Mouse (Mus musculus) skeletal muscle tissue, adult 2 months (tissue): ENCODE data around the gene Pigu.
A peak's percentile ranks its signal among the peaks of the same experiment; 100 is the strongest.

Experiments
- DNase-seq: peaks from one replicate; pipeline ENCODE4 v3.0.0-alpha.2; 2012; ENCODE audit warnings: low read depth, low spot score

Pigu gene

DNA sequence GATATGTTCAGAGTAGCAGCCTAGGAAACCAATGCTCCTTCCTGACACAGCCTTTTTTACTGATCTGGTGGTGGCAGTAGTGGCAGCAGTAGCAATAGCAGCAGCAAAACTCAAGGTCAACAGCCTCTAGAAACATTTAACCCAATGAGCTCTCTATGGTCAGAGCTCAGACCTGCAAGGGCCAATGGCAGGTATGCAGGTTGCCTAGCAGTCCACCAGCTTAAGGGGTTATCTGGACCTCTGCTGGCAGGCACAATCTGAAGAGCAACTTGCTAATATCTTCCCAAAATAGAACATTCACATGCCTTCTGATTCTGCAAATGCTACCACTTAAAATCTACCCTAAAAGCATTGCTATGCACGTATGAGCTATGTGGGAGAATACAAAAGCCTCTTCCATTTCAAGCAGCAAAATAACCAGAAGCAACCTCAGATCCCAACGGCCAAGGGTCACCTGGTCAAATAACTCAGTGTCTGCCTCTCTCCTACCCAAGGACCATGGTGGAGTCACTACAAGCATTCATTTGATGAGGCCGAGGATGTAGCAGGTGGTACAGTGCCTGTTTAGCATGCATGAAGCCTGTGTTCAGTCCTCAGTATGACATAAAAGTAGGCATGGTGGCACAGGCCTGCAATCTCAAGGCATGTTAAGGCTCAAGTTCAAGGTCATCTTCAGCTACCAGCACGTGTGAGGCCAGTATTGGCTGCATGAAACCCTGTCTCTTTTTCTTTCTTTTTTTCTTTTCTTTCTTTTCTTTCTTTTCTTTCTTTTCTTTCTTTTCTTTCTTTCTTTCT is 69.6 kb downstream of the Pigu start:
- no peak for DNase-seq

DNA sequence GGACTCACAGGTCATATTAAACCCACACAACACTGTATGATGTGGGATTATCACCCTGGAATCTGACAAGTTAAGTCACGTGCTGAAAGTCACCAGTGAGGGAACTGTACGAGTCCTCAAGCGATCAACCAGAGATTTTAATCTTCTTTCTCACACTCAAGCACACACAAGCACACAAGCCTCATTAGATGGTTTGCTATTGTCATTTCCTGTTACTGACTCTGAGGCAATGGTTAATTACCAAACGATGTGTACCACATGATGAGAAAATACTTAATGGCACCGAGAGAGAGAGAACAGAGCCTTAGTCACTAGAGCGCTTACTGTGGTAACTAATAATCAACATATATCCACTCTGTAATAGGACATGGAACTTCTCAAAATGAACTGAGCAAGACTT is 71.5 kb downstream of the Pigu start:
- no peak for DNase-seq

DNA sequence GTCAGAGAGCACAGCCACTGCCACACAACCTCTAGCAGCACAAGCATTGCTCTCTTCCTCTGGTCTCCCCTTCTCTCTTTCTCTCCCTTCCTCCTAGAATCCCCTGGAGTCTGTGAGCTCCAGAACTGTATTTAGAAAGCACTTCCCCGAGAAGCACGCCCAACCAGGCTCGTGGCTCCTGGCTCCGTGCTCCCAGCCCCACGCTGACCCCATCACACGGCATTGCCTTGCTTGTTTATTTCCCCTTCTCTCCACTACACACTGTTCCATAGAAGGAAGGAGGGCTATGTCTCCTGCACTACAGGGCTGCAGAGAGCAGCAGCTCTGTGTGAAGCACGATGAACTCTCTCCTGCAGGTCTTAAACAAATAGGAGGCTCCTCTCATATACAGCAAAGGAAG is 72.6 kb downstream of the Pigu start:
- DNase-seq, result no peak

DNA sequence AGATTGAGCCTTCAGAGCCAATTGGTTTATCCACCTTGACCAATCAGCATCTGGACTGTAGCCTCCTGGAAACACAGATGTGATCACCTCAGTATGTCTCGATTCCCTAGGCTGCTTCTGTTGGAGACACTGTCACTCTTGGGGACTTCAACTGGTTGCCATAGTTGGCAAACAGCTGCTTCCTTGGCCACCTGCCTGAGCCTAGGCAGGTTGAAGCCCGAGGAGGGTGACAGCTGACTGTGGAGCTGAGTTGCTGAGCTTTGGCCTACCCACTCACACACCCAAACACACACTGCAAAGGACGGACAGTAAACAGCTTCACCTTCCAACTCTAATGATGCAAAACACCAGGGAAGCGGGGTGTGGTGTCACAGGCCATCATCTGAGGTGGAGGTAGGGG is 73.4 kb downstream of the Pigu start:
- peak; percentile 90 for DNase-seq

DNA sequence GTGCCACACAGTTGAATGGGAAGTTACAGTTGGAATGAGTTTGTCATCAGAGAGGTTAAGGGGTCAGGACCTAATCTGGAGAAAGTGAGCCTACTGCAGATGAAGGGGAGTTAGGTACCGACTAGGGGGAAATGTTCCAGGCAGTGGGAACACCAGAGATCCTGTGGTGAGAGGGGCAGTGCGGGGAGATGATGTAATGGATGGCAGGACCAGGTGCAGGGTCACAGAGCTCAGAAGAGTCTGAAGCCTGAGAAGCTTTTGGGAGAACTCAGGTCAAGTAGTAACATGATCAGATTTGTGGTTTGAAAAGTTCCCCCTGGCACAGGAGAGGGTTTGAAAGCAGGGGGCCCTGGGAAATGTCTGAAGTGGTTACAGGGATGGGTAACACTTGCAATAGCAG is 77.1 kb downstream of the Pigu start:
- peak; percentile 55 for DNase-seq

DNA sequence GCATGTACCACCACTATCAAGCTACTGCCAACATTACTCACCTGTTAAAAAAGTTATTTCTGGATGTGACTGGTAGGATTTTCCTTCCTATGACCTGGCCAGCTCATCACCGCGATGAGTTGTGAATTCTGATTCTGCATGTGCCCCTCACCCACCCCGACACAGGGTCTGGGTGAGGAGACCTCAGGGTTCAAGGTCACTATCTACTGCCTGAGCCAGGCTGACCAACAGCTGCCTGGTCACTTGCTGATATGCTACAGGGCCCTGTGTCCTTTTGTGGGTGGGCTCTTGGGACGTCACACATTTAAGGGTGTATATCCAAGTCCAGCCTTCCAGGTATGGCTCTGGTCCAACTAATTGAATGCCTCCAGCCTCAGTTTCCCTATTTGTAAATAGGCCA is 78.1 kb downstream of the Pigu start:
- no peak for DNase-seq

DNA sequence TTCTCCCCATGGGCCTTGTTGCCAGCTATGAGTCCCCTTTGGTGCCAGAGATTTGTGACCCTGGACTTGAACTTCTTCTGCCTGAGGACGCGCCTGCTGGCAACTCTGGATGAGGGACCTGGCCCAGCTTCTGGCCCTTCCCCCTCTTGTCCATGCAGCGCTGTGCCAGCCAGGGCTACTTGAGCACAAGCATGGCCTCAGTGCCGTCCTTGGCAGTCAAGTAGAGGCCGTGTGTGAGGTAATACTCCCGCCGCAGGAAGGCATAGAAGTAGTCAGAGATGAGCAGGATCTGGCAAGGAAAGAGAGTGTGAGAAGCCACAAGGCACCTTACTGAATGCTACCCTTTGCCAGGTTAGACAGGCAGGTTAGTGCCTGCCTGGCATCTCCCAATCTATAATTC is 78.9 kb downstream of the Pigu start:
- peak; percentile 94 for DNase-seq

DNA sequence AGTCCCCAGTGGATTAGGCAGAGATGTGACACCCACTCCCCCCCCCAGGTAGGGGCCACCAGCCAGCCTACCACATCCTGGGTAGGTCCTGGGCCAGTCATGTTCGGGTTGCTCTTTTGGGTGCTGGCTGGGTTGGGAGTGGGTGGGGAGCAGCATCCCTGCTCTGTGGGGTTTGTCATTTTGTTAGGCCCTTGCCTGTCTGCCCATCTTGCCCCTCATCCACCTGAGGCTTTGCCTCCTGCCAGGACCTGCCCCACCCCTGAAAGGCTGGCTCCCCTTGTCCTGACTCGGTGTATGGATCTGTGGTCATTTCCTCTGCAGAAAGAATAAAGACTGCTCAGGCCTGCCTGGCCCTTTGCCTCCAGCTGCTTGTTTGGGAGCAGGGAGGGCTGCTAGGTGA is 79.5 kb downstream of the Pigu start:
- no peak for DNase-seq

DNA sequence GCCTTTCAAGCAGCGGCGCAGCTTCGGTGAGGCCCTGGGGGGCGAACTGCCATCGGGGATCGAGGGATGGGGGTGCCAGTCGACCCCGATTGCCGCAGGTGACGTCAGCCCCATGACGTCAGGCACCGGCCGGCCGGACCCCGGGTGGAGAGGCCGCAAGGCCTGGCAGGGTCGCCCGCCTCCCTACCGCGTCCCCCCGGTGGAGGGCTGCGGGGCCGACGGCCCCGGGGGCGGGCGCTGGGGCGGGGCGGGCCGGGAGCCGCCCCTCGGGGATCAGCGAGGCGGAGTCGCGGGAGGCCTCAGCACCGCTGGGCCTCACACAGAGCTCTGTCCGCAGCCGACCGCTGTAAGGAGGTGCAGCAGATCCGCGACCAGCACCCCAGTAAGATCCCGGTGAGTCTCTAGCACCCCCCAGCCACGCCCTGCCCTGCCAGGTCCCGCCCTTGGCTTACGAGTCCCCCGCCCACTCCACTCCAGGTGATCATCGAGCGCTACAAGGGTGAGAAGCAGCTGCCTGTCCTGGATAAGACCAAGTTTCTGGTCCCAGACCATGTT is 80.5 kb downstream of the Pigu start:
- DNase-seq, result peak; percentile 60

DNA sequence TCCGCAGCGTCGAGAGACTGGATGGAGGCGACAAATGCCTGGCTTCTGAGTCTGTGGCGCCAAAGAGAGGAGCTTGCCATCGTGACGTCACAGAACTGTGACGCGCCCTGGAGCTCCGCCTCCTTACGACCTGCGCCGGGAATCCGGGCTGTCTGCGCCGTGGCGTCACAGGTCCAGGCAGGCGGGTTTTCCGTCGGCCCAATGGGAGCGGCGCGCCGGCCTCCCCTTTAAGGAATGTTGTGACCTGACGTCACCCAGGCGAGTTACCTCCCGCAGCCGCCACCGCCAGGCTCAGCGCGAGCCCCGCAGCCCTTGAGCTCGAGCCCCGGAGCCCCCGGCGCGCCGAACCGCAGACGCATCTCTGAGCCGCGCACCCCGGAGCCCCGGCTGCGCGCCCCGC is 81.0 kb downstream of the Pigu start, which contains the start of gene Map1lc3a:
TSS of gene Map1lc3a (plus strand) at position 103 of the 400 bp plus-strand sequence.
- DNase-seq, result peak; percentile 92

DNA sequence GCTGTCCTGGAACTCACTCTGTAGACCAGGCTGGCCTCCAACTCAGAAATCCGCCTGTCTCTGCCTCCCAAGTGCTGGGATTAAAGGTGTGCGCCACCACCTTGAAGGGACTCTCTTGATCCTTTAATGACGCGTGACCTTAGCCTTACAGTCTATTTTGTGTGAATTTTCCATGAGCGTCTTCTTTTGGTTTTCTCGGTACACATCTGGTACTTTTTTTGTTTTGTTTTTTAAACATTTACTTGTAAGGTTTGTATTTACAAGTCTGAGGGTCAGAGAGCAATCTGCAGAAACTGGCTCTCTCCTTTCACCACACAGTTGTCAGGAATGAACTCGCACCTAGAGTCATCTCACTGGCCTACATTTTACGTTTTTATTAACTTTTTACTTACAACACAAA is 83.6 kb downstream of the Pigu start:
- DNase-seq, result no peak

DNA sequence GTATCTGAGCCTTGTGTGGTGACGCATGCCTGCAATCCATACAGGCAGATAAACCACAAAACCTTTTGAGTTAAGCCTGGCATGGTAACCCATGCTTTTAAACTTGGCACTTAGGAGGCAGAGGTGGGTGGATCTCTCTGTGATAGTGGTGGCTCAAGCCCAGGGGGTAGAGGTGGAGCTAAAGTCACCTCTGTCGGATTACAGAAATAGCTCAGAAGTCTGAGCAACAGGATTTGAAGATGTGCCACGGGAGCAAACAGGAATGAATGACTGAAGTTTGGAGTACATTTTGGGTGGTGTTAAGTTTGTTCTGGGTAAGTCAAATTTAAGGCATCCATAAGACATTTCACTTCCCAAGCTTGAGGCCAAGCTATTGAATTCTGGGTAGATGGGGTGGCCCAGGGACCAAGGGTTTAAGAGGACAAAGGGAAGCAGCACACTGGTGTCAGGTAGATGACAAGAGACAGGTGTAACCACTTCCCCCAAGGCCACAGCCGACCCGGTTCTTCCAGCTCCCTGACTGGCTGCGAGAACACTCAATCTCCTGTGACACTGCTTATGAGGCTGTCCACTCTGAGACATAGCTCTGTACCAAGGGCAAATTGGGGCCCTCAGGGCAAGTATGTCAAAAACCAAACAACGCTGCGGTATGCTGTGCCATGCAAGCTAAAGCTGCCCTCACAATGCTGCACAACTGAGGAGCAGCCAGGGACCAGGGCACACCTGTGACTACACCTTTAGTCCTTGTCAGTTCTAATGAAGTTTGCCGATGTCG is 84.6 kb downstream of the Pigu start:
- DNase-seq, result no peak

DNA sequence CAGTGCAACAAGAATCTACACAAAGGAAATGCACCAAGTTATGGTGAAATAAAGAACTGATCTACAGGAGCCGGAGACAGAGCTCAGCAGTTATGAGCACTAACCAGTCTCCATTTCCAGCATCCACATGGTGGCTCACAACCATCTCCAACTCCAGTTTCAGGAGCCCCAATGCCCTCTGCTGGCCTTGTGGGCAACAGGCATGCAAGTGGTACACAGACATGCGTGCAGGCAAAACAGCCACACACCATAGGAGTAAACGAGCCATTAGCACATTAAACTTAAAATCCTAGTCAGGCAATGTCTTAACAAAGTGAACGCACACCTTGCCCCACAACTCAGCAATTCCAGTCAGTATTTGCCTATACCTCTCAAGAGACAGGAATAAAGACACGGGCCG is 85.3 kb downstream of the Pigu start:
- no peak for DNase-seq

DNA sequence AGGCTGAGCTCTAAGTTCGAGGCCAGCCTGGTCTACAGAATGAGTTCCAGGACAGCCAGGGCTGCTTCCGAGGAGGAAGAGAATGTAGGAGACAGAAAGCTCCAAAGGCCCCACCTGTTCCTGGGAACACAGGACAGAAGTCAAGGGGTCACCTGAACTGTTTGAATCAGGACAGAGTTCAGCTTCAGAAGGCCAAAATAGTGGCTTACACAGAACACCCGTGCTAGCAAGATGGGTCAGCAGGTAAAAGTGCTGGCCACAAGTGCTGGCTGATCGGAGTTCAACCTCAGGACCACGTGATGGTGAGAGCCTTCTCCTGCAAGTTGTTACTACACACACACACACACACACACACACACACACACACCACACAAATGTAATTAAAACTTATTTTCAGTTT is 90.3 kb downstream of the Pigu start:
- no peak for DNase-seq

DNA sequence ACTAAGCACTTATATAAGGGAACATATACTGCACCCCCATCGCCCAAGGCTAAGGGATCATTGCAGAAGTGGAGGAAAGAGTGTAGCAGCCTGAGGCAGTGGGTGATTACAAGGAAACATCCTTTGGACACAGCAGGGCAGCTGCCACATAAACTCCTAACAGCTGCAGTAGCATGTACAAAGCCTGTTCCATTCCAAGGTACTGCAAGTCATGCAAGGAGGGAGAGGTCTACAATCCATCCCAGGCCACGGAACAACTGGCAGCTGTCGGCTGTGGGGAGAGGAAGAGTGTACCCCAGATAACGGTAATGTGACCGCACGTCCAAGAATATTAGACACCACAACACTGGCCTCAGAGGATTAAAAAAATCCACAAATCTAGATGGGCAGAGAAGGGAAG is 91.7 kb downstream of the Pigu start:
- DNase-seq, result no peak

DNA sequence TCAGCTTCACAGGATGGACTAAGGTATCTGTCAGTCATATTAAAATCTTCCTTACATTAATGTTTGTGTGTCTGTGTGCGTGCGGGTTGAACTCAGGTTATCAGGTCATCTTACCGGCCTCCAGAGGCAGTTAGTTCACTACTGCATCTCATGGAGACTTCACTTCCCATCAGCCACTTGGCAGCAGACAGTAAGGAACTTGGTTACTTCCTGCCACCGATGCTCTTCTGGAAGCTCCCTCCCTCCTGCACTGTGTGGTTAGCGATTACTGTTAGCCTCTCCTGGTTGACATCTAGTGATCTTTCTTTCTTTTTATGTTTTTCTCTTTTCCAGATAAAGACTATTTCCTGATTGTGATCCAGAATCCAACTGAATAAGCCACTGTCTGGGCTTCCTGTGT is 107.6 kb downstream of the Pigu start:
- DNase-seq, result no peak

DNA sequence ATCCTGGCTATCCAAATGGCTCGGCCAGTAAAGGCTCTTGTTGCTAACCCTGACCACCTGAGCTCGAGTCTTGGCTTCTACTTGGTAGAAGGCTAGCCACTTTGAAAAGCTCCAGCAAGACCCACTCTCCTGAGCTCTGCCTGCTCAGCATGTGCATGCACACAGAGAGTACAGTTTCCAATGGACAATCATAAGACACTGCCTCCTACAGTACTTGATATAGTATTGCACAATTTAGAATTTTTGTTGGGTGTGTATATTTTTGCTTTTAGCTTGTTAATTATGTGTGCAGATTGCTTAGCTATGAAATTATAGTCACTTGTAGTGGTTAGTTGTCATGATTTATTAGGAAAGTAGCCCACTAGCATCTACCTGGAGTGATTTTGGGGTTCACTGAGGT is 108.5 kb downstream of the Pigu start:
- no peak for DNase-seq

DNA sequence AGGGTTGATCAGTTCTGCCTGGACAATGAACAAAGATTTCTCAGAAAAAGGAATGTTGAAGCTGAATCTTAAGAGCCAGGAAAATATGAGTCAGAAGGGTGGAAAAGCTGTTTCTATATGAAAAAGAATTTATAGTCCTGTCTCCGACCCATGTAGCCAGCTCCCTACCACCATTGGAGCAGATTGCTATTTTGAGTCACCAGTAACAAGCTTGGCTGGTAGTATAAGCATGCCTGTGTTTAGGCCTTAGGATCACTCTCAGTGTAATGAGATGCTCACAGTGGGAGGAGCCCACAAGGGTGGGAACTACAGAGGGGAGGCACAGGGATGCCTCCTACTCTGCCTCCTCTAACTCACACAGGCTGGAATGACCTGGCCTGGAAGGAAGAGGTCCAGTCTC is 109.0 kb downstream of the Pigu start:
- DNase-seq, result no peak

DNA sequence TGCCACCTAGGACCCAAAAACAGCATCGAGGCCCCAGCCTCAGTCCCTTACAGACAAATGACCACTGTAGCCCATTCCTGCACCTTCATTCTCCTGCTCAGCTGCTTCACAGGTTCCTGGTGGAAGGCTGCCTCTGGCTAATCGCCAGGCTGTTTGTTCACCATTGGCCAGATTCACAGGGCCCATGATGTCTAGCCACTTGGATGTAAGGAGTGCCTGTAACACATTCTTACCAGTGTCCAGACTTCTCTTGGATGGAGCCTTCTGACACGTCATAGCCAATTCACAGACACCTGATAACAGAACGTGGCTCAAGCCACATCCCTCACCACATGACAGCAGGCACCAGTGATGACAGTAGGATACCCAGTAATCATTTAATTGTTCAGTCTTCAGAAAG is 111.0 kb downstream of the Pigu start:
- no peak for DNase-seq

DNA sequence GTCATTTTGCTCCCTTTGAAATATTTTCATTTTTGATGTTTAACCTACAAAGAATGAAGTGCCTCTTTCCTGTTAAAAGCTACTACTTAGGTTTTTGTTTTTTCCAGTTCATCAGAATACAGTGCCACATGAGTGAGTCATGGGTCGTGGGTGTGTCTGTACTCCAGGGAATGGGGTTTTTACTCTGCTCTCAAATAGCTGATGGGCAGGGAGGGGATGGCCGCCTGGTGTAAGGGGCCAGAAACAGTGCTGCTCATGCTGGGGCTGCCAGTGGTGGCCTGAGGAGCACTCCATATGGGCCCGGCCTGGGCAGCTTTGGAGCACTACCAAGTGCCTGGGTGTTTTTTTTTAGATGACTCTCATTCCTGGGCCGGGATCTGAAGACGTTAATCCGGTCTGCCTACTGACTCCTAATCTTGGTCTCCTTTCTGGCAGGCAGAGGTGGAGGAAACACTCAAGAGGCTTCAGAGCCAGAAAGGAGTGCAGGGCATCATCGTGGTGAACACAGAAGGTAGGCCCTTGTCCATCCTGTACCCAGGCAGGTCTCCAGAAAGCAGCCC is 114.9 kb downstream of the Pigu start:
- peak; percentile 32 for DNase-seq

DNA sequence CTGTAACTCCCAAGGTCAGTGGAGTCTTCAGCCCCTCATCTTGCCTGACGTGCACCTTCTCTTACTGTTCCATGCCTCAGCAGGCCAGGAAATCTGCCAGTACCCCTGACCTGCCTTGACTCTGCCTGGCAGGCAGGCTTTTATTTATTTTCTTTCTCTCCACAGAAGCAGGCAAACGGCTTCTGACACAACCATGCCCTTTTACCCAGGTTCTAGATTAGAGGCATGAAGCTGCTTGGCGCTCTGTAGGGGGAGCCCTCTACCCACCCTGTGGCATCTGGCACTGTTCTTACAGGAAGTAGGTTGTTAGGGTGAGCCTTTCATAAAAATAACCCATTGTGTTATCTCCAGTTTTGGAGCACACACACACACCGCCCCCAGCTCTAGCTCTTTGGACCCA is 116.3 kb downstream of the Pigu start:
- DNase-seq, result peak; percentile 28

DNA sequence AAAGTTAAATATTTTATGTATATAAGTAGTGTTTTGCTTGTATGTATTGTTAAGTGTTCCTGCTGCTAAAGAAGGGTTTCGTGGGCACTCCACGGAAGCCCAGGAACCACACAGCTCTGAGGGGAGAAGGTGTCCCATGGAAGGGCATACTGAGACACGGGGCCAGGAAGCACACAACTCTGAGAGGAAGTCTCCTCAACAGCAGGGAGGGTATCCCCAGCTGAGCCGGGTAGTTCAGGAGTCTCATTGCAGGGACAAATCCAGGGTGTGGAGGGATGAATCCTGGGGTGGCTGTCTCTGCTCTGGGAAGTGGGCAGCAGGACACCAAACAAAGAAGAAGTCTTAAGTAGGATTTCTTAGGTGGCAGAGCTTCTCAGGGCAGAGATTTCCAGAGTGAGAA is 120.0 kb downstream of the Pigu start:
- no peak for DNase-seq
